Mouse (Mus musculus) frontal cortex, adult 2 months (tissue): ENCODE data around the gene Scn2a. TPM values are rescaled to one million over a fixed set of nuclear protein-coding genes. Genes with fewer than 3 reads are reported as not detected.
"Not testable (repeated sequence)": the region's sequence is repeated elsewhere in the genome, so short reads cannot be mapped to it uniquely, and the experiment has no call there.

Experiments
- DNase-seq, 2 experiments: peaks; one replicate each; pipeline ENCODE4 v3.0.0; 2022; ENCODE audit warnings: low spot score in 1 of 2; ENCODE audit errors: extremely low spot score in 1 of 2
- polyA plus RNA-seq: library from polyadenylated mRNA; depleted of rRNA; stranded (reverse); fragments of >200 nt; gene quantifications from 2 replicates; pipeline ENCODE4 v1.2.3, GENCODE M21; 2012; rRNA removed

Gene Scn2a
- polyA plus RNA-seq, 1 experiment = 71.1 TPM

- no peak for DNase-seq
Measured at GRCm38 (mm10) chr2:65694485-65694884, 73.9 kb downstream of the Scn2a start.

- DNase-seq = no peak
Measured at GRCm38 (mm10) chr2:65695061-65695460, 74.5 kb downstream of the Scn2a start.

GRCm38 (mm10) chr2:65700246-65700645, 79.7 kb downstream of the Scn2a start:
- DNase-seq = no peak

GRCm38 (mm10) chr2:65701175-65701574, 80.6 kb downstream of the Scn2a start:
- peak; percentile 40 to 67 for DNase-seq

GRCm38 (mm10) chr2:65722219-65722800, 101.7 kb downstream of the Scn2a start:
- peak in 1 of 2 experiments; percentile 34 for DNase-seq

GRCm38 (mm10) chr2:65745400-65745799, 124.8 kb downstream of the Scn2a start:
- DNase-seq = no peak

- no peak for DNase-seq
Measured at GRCm38 (mm10) chr2:65782442-65782841, 161.9 kb downstream of the Scn2a start.

- DNase-seq = no peak
Measured at GRCm38 (mm10) chr2:65783392-65783791, 162.8 kb downstream of the Scn2a start.

- DNase-seq = peak in 1 of 2 experiments; percentile 65
Measured at GRCm38 (mm10) chr2:65792516-65792915, 171.9 kb downstream of the Scn2a start.

- DNase-seq = peak in 1 of 2 experiments; percentile 33
Measured at GRCm38 (mm10) chr2:65793593-65793992, 173.0 kb downstream of the Scn2a start.

- DNase-seq = no peak
Measured at GRCm38 (mm10) chr2:65801054-65801709, 180.6 kb downstream of the Scn2a start.

- DNase-seq = no peak
Measured at GRCm38 (mm10) chr2:65806556-65806955, 186.0 kb downstream of the Scn2a start.

GRCm38 (mm10) chr2:65811203-65811602, 190.6 kb downstream of the Scn2a start:
- DNase-seq = not testable (repeated sequence)

Other genes starting within 250 kb of the Scn2a start
- 17.3 and 18.3 TPM in 2 replicates for gene Scn3a, start 53.1 kb upstream of the Scn2a start, polyA plus RNA-seq
- 29.1 and 30.1 TPM in 2 replicates for gene Csrnp3, start 225.0 kb downstream of the Scn2a start, polyA plus RNA-seq